Mouse (Mus musculus) urinary bladder, adult 2 months (tissue): ENCODE measurements around the gene Slc17a4. TPM values are rescaled to one million over a fixed set of nuclear protein-coding genes. Genes with fewer than 3 reads are reported as not detected.

Experiments used
- DNase-seq: peaks from one replicate; pipeline ENCODE4 v3.0.0; 2022; ENCODE audit warnings: low spot score
- polyA plus RNA-seq: library from polyadenylated mRNA; depleted of rRNA; stranded (reverse); fragments of >200 nt; gene quantifications from 2 replicates; pipeline ENCODE4 v1.2.3, GENCODE M21; 2012; rRNA removed

The Slc17a4 gene
- polyA plus RNA-seq = 0.04 and 0.06 TPM in 2 replicates

- DNase-seq = no peak
Measured at GRCm38 (mm10) chr13:23914376-23915167, at the start of gene Slc17a4. Gene Slc17a4 (minus strand): TSS chr13:23915009.

- DNase-seq = no peak
Measured at GRCm38 (mm10) chr13:23959776-23960175, 45.0 kb upstream of the Slc17a4 start.

- DNase-seq = no peak
Measured at GRCm38 (mm10) chr13:23950928-23951327, 36.1 kb upstream of the Slc17a4 start.

- no peak for DNase-seq
Measured at GRCm38 (mm10) chr13:23949484-23950246, 34.9 kb upstream of the Slc17a4 start.

GRCm38 (mm10) chr13:23946254-23946653 lies 31.4 kb upstream of the Slc17a4 start:
- no peak for DNase-seq

- no peak for DNase-seq
Measured at GRCm38 (mm10) chr13:23942861-23943260, 28.1 kb upstream of the Slc17a4 start.

- DNase-seq = no peak
Measured at GRCm38 (mm10) chr13:23940291-23940690, 25.5 kb upstream of the Slc17a4 start.

GRCm38 (mm10) chr13:23938699-23939098 lies 23.9 kb upstream of the Slc17a4 start:
- DNase-seq = no peak

- no peak for DNase-seq
Measured at GRCm38 (mm10) chr13:23934211-23934520, 19.4 kb upstream of the Slc17a4 start, which contains the start of gene Hist1h2aa. Gene Hist1h2aa (plus strand): TSS chr13:23934462.

- no peak for DNase-seq
Measured at GRCm38 (mm10) chr13:23933421-23934210, 18.8 kb upstream of the Slc17a4 start, which contains the start of gene Hist1h2ba. Gene Hist1h2ba (minus strand): TSS chr13:23934156.

- no peak for DNase-seq
Measured at GRCm38 (mm10) chr13:23930904-23931303, 16.1 kb upstream of the Slc17a4 start.

- DNase-seq = no peak
Measured at GRCm38 (mm10) chr13:23930461-23930860, 15.7 kb upstream of the Slc17a4 start.

- DNase-seq = no peak
Measured at GRCm38 (mm10) chr13:23928637-23929036, 13.8 kb upstream of the Slc17a4 start.

GRCm38 (mm10) chr13:23925792-23926191 lies 11.0 kb upstream of the Slc17a4 start:
- DNase-seq = no peak

GRCm38 (mm10) chr13:23917674-23918073 lies 2.9 kb upstream of the Slc17a4 start:
- DNase-seq = no peak

GRCm38 (mm10) chr13:23916132-23916531 lies 1.3 kb upstream of the Slc17a4 start:
- no peak for DNase-seq

GRCm38 (mm10) chr13:23913791-23914306 lies 960 bp downstream of the Slc17a4 start:
- no peak for DNase-seq

GRCm38 (mm10) chr13:23911335-23911734 lies 3.5 kb downstream of the Slc17a4 start:
- DNase-seq = no peak

GRCm38 (mm10) chr13:23910121-23910520 lies 4.7 kb downstream of the Slc17a4 start:
- DNase-seq = no peak

GRCm38 (mm10) chr13:23906906-23907305 lies 7.9 kb downstream of the Slc17a4 start:
- no peak for DNase-seq

- no peak for DNase-seq
Measured at GRCm38 (mm10) chr13:23898242-23898641, 16.6 kb downstream of the Slc17a4 start.

- no peak for DNase-seq
Measured at GRCm38 (mm10) chr13:23893269-23893593, 21.6 kb downstream of the Slc17a4 start.
